ENCODE assay signal across 8 mouse cellular contexts in the genomic region with DNA sequence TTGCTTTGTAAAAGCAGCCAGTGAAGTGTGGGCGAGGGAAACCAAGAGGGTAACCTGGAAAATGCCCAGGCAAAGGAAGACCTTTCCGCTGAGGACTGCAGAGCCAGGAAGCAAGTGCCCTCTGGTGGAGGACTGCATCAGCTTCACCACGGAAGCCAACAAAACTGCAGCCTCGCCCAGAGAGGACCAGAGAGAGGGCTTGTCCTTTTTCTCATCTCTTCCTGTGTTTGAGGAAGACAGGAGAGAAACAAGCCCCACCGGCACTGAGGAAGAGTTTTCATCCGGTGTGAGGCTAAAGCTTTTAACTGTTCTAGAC. TPM values are rescaled to one million over a fixed set of nuclear protein-coding genes. Genes with fewer than 3 reads are reported as not detected.
DNase-seq lines count a peak whose midpoint lies in the region; ATAC-seq lines count a peak whose summit lies in the region.

No protein-coding gene starts in this region.

- WGBS in heart, embryonic 12.5 days = 25% methylated on average over 6 of the region's 6 CpGs
- 23% methylated on average over 6 of the region's 6 CpGs for WGBS in heart, embryonic 10.5 days
- WGBS in hindbrain, embryonic 15.5 days = 26% methylated on average over 6 of the region's 6 CpGs
- WGBS in neural tube, embryonic 12.5 days = 33% methylated on average over 6 of the region's 6 CpGs

- H3K36me3 ChIP-seq in heart, embryonic 12.5 days = no peaks in the 10 kb centered on the region
- no peaks in the 10 kb centered on the region for H3K36me3 ChIP-seq in heart, embryonic 10.5 days
- H3K36me3 ChIP-seq in hindbrain, embryonic 15.5 days = no peaks in the 10 kb centered on the region
- H3K36me3 ChIP-seq in neural tube, embryonic 12.5 days = no peaks in the 10 kb centered on the region

- no peak overlapping the region for H3K9ac ChIP-seq in heart, embryonic 12.5 days
- no peak overlapping the region for H3K9ac ChIP-seq in hindbrain, embryonic 15.5 days
- H3K9ac ChIP-seq in neural tube, embryonic 12.5 days = no peak overlapping the region

- no peaks in the 10 kb centered on the region for H3K4me1 ChIP-seq in heart, embryonic 12.5 days (replicated peaks)
- no peaks in the 10 kb centered on the region for H3K4me1 ChIP-seq in heart, embryonic 10.5 days
- peaks cover 6% of the 10 kb centered on the region; the same call in 1 of the 2 replicates for H3K4me1 ChIP-seq in hindbrain, embryonic 15.5 days (replicated peaks)
- no peaks in the 10 kb centered on the region for H3K4me1 ChIP-seq in neural tube, embryonic 12.5 days

- no peak overlapping the region for H3K4me3 ChIP-seq in heart, embryonic 12.5 days
- no peak overlapping the region for H3K4me3 ChIP-seq in heart, embryonic 10.5 days
- no peak overlapping the region for H3K4me3 ChIP-seq in hindbrain, embryonic 15.5 days
- H3K4me3 ChIP-seq in neural tube, embryonic 12.5 days = no peak overlapping the region

- H3K4me2 ChIP-seq in heart, embryonic 12.5 days = no peak overlapping the region
- no peak overlapping the region for H3K4me2 ChIP-seq in hindbrain, embryonic 15.5 days
- H3K4me2 ChIP-seq in neural tube, embryonic 12.5 days (replicated peaks) = no peak overlapping the region

- no peak for DNase-seq in heart, embryonic 10.5 days (ENCODE audit: low spot score)
- peak; percentile 56 for DNase-seq in NIH3T3 (ENCODE audit: low read depth)
- peak; percentile 76 for DNase-seq in embryo, embryonic 11 days
- peak; percentile 45 to 60 for DNase-seq in left cerebral cortex, postnatal 25 days (ENCODE audit: low spot score in 2 of 2)
- DNase-seq in c-Kit-positive CD71-positive TER-119-positive erythroid progenitor cells, embryonic 14.5 days (ENCODE audit: low spot score) = no peak

- H3K27me3 ChIP-seq in heart, embryonic 12.5 days (replicated peaks) = no peaks in the 10 kb centered on the region
- H3K27me3 ChIP-seq in heart, embryonic 10.5 days (ENCODE audit: insufficient read depth, poor library complexity, severe bottlenecking) = no peaks in the 10 kb centered on the region
- no peaks in the 10 kb centered on the region for H3K27me3 ChIP-seq in hindbrain, embryonic 15.5 days
- H3K27me3 ChIP-seq in neural tube, embryonic 12.5 days (replicated peaks) = no peaks in the 10 kb centered on the region

- no peaks in the 10 kb centered on the region for H3K9me3 ChIP-seq in heart, embryonic 12.5 days (replicated peaks)
- H3K9me3 ChIP-seq in heart, embryonic 10.5 days = no peaks in the 10 kb centered on the region
- no peaks in the 10 kb centered on the region for H3K9me3 ChIP-seq in hindbrain, embryonic 15.5 days
- H3K9me3 ChIP-seq in neural tube, embryonic 12.5 days = no peaks in the 10 kb centered on the region

- H3K27ac ChIP-seq in heart, embryonic 12.5 days (ENCODE audit: poor library complexity, severe bottlenecking) = no peak overlapping the region
- H3K27ac ChIP-seq in heart, embryonic 10.5 days = no peak overlapping the region
- no peak overlapping the region for H3K27ac ChIP-seq in hindbrain, embryonic 15.5 days (replicated peaks)
- no peak overlapping the region for H3K27ac ChIP-seq in neural tube, embryonic 12.5 days

- intact Hi-C loops in left cerebral cortex, postnatal 25 days (cut with DNase I) = loop anchor here (2.0 to 5.0 kb wide), 2 partner anchors 781 to 965 kb away; no protein-coding TSS in a partner anchor

- ATAC-seq in heart, embryonic 12.5 days (ENCODE audit: insufficient number of reproducible peaks, low FRiP score) = 0 out of 2 replicates have a peak, but pooled peaks have one; percentile 39
- ATAC-seq in hindbrain, embryonic 15.5 days (ENCODE audit: low FRiP score, low read depth) = peak; percentile 75; the same call in 1 of the 2 replicates
- peak; percentile 70 for ATAC-seq in neural tube, embryonic 12.5 days (ENCODE audit: low FRiP score, low read depth)

RNA-seq across cellular contexts. Expression of a gene that starts 47.3 kb away (rescaled TPM):
- 17.2 and 17.7 TPM in 2 replicates for polyA plus RNA-seq in heart, embryonic 12.5 days (2016; fragmentation: Nextera tagmentation; extraction: Ambion mirVana)
- 14.3 and 17.2 TPM in 2 replicates for polyA plus RNA-seq in heart, embryonic 10.5 days (2016; fragmentation: Nextera tagmentation; extraction: Ambion mirVana)
- polyA plus RNA-seq in hindbrain, embryonic 15.5 days (2015; fragmentation: Nextera tagmentation; extraction: Ambion mirVana) = 5.9 and 6.0 TPM in 2 replicates
- 10 to 100 TPM in 1 of 2 experiments, 1 to 10 TPM in 1; 9.8 to 11.3 TPM for total RNA-seq in left cerebral cortex, postnatal 25 days (2021)
- 13.3 and 14.0 TPM in 2 replicates for polyA plus RNA-seq in neural tube, embryonic 12.5 days (2016; fragmentation: Nextera tagmentation; extraction: Ambion mirVana)

Comparison
In these comparisons a context has a peak if more than half of its experiments do, and no peak if none do; other contexts are left out.
1. DNase-seq: peak in NIH3T3 (single experiment), embryo, embryonic 11 days (single experiment) and left cerebral cortex, postnatal 25 days (2 of 2); none in heart, embryonic 10.5 days (single experiment) and c-Kit-positive CD71-positive TER-119-positive erythroid progenitor cells, embryonic 14.5 days (single experiment).
2. Peak in every context shown above with its lines, with median percentiles within 50 percentile points of each other: ATAC-seq.